Mouse (Mus musculus) heart, adult 2 months (tissue): ENCODE data around the gene Agt.

Source experiments
- CTCF ChIP-seq: fragments of 200-600 bp; IDR thresholded peaks from 2 replicates; pipeline ENCODE4 v1.8.1; 2022; ENCODE audit warnings: antibody characterized with exemption, mild to moderate bottlenecking, moderate library complexity
- POLR2A ChIP-seq: fragments of 200-500 bp; IDR thresholded peaks from 2 replicates; pipeline ENCODE4 v1.6.1; 2011; ENCODE audit warnings: mild to moderate bottlenecking, low read depth, low read length, control low read depth; ENCODE audit not compliant: insufficient read depth

- TF ChIP-seq POLR2A (no peak), CTCF (peak; percentile 72)
Observed at GRCm38 (mm10) chr8:124608239-124608971, 38.9 kb upstream of the Agt start.
